Mouse (Mus musculus) limb, embryonic 10.5 days (tissue): ENCODE results near the gene Prkd3. TPM values are rescaled to one million over a fixed set of nuclear protein-coding genes. Genes with fewer than 3 reads are reported as not detected.

Experiments
- DNase-seq: peaks from one replicate; pipeline ENCODE4 v3.0.0-alpha.2; 2017; ENCODE audit warnings: low spot score
- H3K27ac ChIP-seq: fragments of 300-500 bp; sonication (generic); 2 replicates; pipeline ENCODE4 v1.5.1; 2016; ENCODE audit warnings: mild to moderate bottlenecking
- H3K27me3 ChIP-seq: fragments of 300-500 bp; sonication (generic); 2 replicates; pipeline ENCODE4 v1.6.1; 2016; ENCODE audit warnings: low read depth, mild to moderate bottlenecking; ENCODE audit not compliant: poor library complexity, severe bottlenecking
- H3K36me3 ChIP-seq: fragments of 300-500 bp; sonication (generic); 2 replicates; pipeline ENCODE4 v1.6.1; 2016; ENCODE audit warnings: mild to moderate bottlenecking, moderate library complexity
- H3K4me1 ChIP-seq: fragments of 300-500 bp; sonication (generic); 2 replicates; pipeline ENCODE4 v1.6.1; 2016
- H3K4me3 ChIP-seq: fragments of 300-500 bp; sonication (generic); 2 replicates; pipeline ENCODE4 v1.5.1; 2016; ENCODE audit warnings: mild to moderate bottlenecking, moderate library complexity
- H3K9me3 ChIP-seq: fragments of 300-500 bp; sonication (generic); replicated peaks from 2 replicates; pipeline ENCODE4 v1.6.1; 2016; ENCODE audit warnings: mild to moderate bottlenecking
- WGBS: fragments of 180-500 bp; shearing (Covaris S2); methylation state at CpG from one replicate; pipeline ENCODE4 v1.1.7; 2016; 5-methylcytosine and 5-hydroxymethylcytosine counted together
- polyA plus RNA-seq: library from polyadenylated mRNA; unstranded; fragments of >200 nt; fragmentation: Nextera tagmentation; extraction: Ambion mirVana; gene quantifications from 2 replicates; pipeline ENCODE4 v1.2.1, GENCODE M21; 2016

Gene Prkd3
- polyA plus RNA-seq, 1 experiment from 2014 or later = 51.8 TPM

GRCm38 (mm10) chr17:79029226-79029625 is 8.6 kb upstream of the Prkd3 start:
- Histone ChIP-seq H3K9me3 (no peaks in the 10 kb centered on the region), H3K27me3 (peaks cover 4% of the 10 kb centered on the region; the same call in 1 of the 2 replicates), H3K36me3 (no peaks in the 10 kb centered on the region), H3K27ac (no peak overlapping the region), H3K4me3 (no peak overlapping the region), H3K4me1 (peaks cover 8% of the 10 kb centered on the region; the same call in 1 of the 2 replicates)
- no peak for DNase-seq
- 84% methylated on average over 3 of the region's 3 CpGs for whole genome bisulfite sequencing

GRCm38 (mm10) chr17:79024544-79024943 is 3.9 kb upstream of the Prkd3 start:
- Histone ChIP-seq H3K36me3 (no peaks in the 10 kb centered on the region), H3K4me3 (no peak overlapping the region), H3K4me1 (peaks cover 33% of the 10 kb centered on the region), H3K9me3 (no peaks in the 10 kb centered on the region), H3K27me3 (peaks cover 12% of the 10 kb centered on the region), H3K27ac (no peak overlapping the region)
- 76% methylated on average over 4 of the region's 4 CpGs for WGBS
- DNase-seq = no peak

- no peak overlapping the region for H3K4me3 ChIP-seq
- WGBS = 6% methylated on average over 3 of the region's 3 CpGs
- H3K27me3 ChIP-seq = peaks cover 12% of the 10 kb centered on the region
- DNase-seq = no peak
- H3K9me3 ChIP-seq = no peaks in the 10 kb centered on the region
- no peaks in the 10 kb centered on the region for H3K36me3 ChIP-seq
- H3K27ac ChIP-seq = no peak overlapping the region
- H3K4me1 ChIP-seq = peaks cover 51% of the 10 kb centered on the region
Measured at GRCm38 (mm10) chr17:79022746-79023145, 2.1 kb upstream of the Prkd3 start.

GRCm38 (mm10) chr17:79020984-79021335 is 344 bp upstream of the Prkd3 start:
- DNase-seq = no peak
- no peaks in the 10 kb centered on the region for H3K9me3 ChIP-seq
- H3K4me3 ChIP-seq = peak overlapping the region; percentile 92
- peak overlapping the region; percentile 98 for H3K27ac ChIP-seq
- H3K36me3 ChIP-seq = no peaks in the 10 kb centered on the region
- peaks cover 54% of the 10 kb centered on the region for H3K4me1 ChIP-seq
- WGBS = 2% methylated on average over 24 of the region's 24 CpGs
- H3K27me3 ChIP-seq = peaks cover 8% of the 10 kb centered on the region

GRCm38 (mm10) chr17:79019726-79020207 is 849 bp downstream of the Prkd3 start:
- H3K36me3 ChIP-seq = peaks cover 3% of the 10 kb centered on the region; the same call in 1 of the 2 replicates
- H3K27me3 ChIP-seq = peaks cover 8% of the 10 kb centered on the region
- peak; percentile 34 for DNase-seq
- H3K4me3 ChIP-seq = peak overlapping the region; percentile 92
- no peaks in the 10 kb centered on the region for H3K9me3 ChIP-seq
- peaks cover 46% of the 10 kb centered on the region for H3K4me1 ChIP-seq
- under 1% methylated on average over 18 of the region's 18 CpGs for WGBS
- H3K27ac ChIP-seq = peak overlapping the region; percentile 98

GRCm38 (mm10) chr17:79018422-79018821 is 2.2 kb downstream of the Prkd3 start:
- Histone ChIP-seq H3K9me3 (no peaks in the 10 kb centered on the region), H3K36me3 (peaks cover 3% of the 10 kb centered on the region; the same call in 1 of the 2 replicates), H3K27me3 (peaks cover 8% of the 10 kb centered on the region), H3K27ac (no peak overlapping the region), H3K4me3 (0 out of 2 replicates have a peak overlapping the region, but pooled peaks have one; percentile 92), H3K4me1 (peaks cover 45% of the 10 kb centered on the region)
- WGBS = 81% methylated on average over 9 of the region's 9 CpGs
- no peak for DNase-seq

GRCm38 (mm10) chr17:79015831-79016230 is 4.8 kb downstream of the Prkd3 start:
- Histone ChIP-seq H3K4me1 (peaks cover 24% of the 10 kb centered on the region), H3K36me3 (peaks cover 27% of the 10 kb centered on the region), H3K9me3 (no peaks in the 10 kb centered on the region), H3K27ac (no peak overlapping the region), H3K4me3 (no peak overlapping the region), H3K27me3 (no peaks in the 10 kb centered on the region)
- DNase-seq = no peak
- 79% methylated on average over 10 of the region's 10 CpGs for WGBS

- WGBS = 90% methylated on average over 2 of the region's 2 CpGs
- no peaks in the 10 kb centered on the region for H3K27me3 ChIP-seq
- no peak overlapping the region for H3K4me3 ChIP-seq
- peaks cover 21% of the 10 kb centered on the region for H3K4me1 ChIP-seq
- no peaks in the 10 kb centered on the region for H3K9me3 ChIP-seq
- peaks cover 34% of the 10 kb centered on the region for H3K36me3 ChIP-seq
- H3K27ac ChIP-seq = no peak overlapping the region
- no peak for DNase-seq
Measured at GRCm38 (mm10) chr17:79014911-79015685, 5.5 kb downstream of the Prkd3 start.

- peaks cover 45% of the 10 kb centered on the region for H3K36me3 ChIP-seq
- no peaks in the 10 kb centered on the region for H3K27me3 ChIP-seq
- WGBS = 98% methylated on average over 2 of the region's 2 CpGs
- no peak overlapping the region for H3K4me3 ChIP-seq
- DNase-seq = no peak
- no peaks in the 10 kb centered on the region for H3K9me3 ChIP-seq
- H3K27ac ChIP-seq = no peak overlapping the region
- H3K4me1 ChIP-seq = peaks cover 12% of the 10 kb centered on the region
Measured at GRCm38 (mm10) chr17:79013625-79014024, 7.0 kb downstream of the Prkd3 start.

GRCm38 (mm10) chr17:78999745-79000270 is 20.8 kb downstream of the Prkd3 start:
- no peaks in the 10 kb centered on the region for H3K9me3 ChIP-seq
- no peak overlapping the region for H3K27ac ChIP-seq
- 91% methylated on average over 4 of the region's 4 CpGs for WGBS
- H3K36me3 ChIP-seq = no peaks in the 10 kb centered on the region
- DNase-seq = no peak
- no peak overlapping the region for H3K4me3 ChIP-seq
- H3K27me3 ChIP-seq = no peaks in the 10 kb centered on the region
- no peaks in the 10 kb centered on the region for H3K4me1 ChIP-seq

GRCm38 (mm10) chr17:78999189-78999588 is 21.4 kb downstream of the Prkd3 start:
- no peaks in the 10 kb centered on the region for H3K27me3 ChIP-seq
- no peak overlapping the region for H3K27ac ChIP-seq
- no peak for DNase-seq
- 94% methylated on average over 3 of the region's 3 CpGs for WGBS
- H3K4me1 ChIP-seq = no peaks in the 10 kb centered on the region
- no peak overlapping the region for H3K4me3 ChIP-seq
- H3K9me3 ChIP-seq = no peaks in the 10 kb centered on the region
- no peaks in the 10 kb centered on the region for H3K36me3 ChIP-seq

GRCm38 (mm10) chr17:78998130-78998529 is 22.5 kb downstream of the Prkd3 start:
- Histone ChIP-seq H3K4me1 (no peaks in the 10 kb centered on the region), H3K36me3 (no peaks in the 10 kb centered on the region), H3K4me3 (no peak overlapping the region), H3K27me3 (no peaks in the 10 kb centered on the region), H3K27ac (no peak overlapping the region), H3K9me3 (no peaks in the 10 kb centered on the region)
- DNase-seq = no peak
- WGBS = 82% methylated on average over 2 of the region's 2 CpGs
